Mouse (Mus musculus): ENCODE data around the gene Rab19. TPM values are rescaled to one million over a fixed set of nuclear protein-coding genes. Genes with fewer than 3 reads are reported as not detected.

Gene Rab19
- polyA plus RNA-seq (2012; ENCODE audit: insufficient read depth, insufficient read length, low replicate concordance, missing spikeins) = not detected in 2 replicates

DNA sequence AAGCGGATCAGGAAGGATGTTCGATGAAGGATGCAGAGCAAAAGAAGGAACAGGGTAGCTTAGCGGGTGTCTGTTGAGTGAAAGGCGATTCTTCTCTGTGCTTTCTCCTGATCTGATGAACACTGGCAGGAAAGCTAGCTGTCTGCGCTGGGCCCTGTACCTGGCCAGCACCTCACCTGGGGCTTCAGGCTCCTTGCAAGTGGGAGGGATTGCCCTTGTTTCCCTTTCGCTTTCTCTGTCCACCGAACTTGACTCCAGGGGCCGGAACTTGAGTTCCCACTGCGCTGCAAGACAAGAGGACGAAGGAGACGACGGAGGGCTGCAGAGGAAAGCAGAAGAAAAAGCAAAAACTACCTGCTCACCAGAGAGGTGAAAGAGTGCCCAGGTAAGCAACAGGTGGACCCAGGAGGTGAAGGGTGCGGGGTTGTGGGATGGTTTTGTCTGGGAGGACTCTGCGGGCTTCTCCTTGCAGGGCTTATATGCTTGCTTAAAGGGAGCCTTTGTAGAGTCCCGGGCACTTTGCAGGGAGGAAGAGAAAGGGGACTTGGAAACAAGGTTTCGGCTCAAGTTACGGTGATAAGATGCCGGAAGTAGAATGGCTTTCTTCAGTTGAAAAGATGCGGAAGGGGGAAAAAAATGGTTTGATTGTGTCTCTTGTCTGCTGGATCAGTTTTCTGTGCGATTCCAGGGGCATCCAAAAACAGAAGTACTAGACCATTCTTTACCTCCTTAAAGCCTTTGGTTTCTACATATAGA lies at the start of gene Rab19:
Gene Rab19, plus strand, starts transcription at position 51 of the 756 bp plus-strand sequence.
- Histone ChIP-seq H3K4me1 (ENCODE audit: control insufficient read depth, insufficient read depth, low read length) (peaks cover 3% of the 10 kb centered on the region; the same call in 1 of the 2 replicates), H3K4me3 (ENCODE audit: insufficient read depth, low read depth, low read length) (peak within 1 kb of the TSS; percentile 23), H3K27ac (ENCODE audit: insufficient read depth, low read depth, low read length) (no peak within 1 kb of the TSS)
- no peak for TF ChIP-seq POLR2A (IDR thresholded peaks at IDR 0.05; ENCODE audit: insufficient read depth, low read depth, low read length)
- TF ChIP-seq CTCF (IDR thresholded peaks at IDR 0.05; ENCODE audit: insufficient read depth, low read depth, low read length) = no peak
- WGBS = 38% methylated on average over 20 of the region's 20 CpGs

DNA sequence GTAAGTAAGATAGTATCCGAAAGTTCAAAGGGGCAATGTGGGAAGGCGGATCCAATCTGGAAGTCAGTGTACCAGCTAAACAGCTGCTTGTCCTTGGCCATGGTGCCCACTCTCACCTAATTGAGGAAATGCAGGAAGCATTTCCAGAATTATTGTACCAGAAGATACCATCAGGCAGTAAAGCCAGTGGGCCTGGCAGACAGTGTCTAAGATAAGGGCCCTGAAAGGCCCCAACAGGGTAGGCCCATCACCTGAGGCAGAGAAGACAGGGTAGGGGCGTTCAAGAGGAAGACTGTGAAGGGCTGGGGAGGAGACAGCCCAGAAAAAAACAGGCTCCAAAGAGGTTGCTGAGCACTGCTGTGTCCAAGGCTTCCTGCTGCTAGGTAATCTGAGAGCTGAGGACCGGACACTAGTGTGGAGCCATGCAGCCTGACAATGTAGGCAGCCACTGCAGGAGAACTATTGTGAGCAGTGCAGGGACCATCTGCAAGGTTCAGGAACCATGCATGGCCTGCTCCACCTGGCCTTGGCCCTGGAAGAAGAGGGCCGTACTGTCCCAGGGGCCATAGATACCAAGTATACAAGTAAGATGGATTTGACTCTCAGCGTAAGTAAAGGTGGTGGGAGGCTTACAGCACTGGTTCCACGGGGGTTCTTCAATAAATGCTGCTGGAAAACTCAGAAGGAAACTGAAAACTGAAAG lies 48.8 kb upstream of the Rab19 start:
- no peak for TF ChIP-seq POLR2A (IDR thresholded peaks at IDR 0.05; ENCODE audit: insufficient read depth, low read depth, low read length)
- no peak for TF ChIP-seq CTCF (IDR thresholded peaks at IDR 0.05; ENCODE audit: insufficient read depth, low read depth, low read length)
- H3K27ac ChIP-seq (ENCODE audit: insufficient read depth, low read depth, low read length) = no peak overlapping the region
- no peak overlapping the region for H3K4me3 ChIP-seq (ENCODE audit: insufficient read depth, low read depth, low read length)
- 89% methylated on average over 7 of the region's 7 CpGs for WGBS
- H3K4me1 ChIP-seq (ENCODE audit: control insufficient read depth, insufficient read depth, low read length) = no peaks in the 10 kb centered on the region

DNA sequence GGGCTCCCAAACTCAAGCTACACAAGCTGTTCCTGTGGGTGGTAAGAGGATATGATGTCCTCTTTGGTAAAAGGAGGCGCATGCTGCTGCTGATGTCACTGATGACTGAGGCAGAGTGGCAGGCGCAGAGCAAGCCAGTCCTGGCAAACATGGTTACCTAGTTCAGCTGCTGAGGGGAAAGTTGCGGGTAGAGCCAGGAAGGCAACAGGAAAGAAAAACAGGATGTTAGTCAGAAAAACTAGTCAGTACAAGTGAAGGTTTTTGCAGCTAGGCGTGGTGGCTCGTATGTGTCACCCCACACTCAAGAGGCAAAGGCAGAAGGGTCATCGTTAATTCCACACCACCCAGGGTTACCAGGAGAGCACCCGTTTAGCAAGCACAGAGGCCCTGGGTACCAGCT lies 46.8 kb upstream of the Rab19 start:
- 84% methylated on average over 7 of the region's 7 CpGs for WGBS
- TF ChIP-seq CTCF (IDR thresholded peaks at IDR 0.05; ENCODE audit: insufficient read depth, low read depth, low read length) (no peak), POLR2A (IDR thresholded peaks at IDR 0.05; ENCODE audit: insufficient read depth, low read depth, low read length) (no peak)
- Histone ChIP-seq H3K27ac (ENCODE audit: insufficient read depth, low read depth, low read length) (no peak overlapping the region), H3K4me3 (ENCODE audit: insufficient read depth, low read depth, low read length) (no peak overlapping the region), H3K4me1 (ENCODE audit: control insufficient read depth, insufficient read depth, low read length) (no peaks in the 10 kb centered on the region)

DNA sequence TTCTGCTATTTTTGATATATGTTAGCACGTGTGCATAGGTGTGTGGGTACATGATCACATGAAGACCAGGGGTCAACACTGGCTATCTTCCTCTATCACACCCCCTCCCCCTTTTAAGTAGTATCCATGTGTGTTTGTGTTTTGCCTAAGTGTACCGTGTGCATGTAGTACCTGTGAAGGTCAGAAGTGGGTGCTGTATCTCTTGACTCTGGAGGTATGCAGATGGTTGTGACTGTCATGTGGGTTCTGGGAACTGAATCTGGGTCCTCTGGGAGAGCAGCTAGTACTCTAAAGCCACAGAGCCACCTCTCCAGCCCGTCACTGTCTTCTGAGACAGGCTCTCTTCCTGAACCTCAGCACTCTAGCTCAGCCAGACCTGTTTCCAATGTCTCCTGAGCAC lies 46.1 kb upstream of the Rab19 start:
- WGBS = 97% methylated on average over 3 of the region's 3 CpGs
- H3K27ac ChIP-seq (ENCODE audit: insufficient read depth, low read depth, low read length) = no peak overlapping the region
- H3K4me1 ChIP-seq (ENCODE audit: control insufficient read depth, insufficient read depth, low read length) = no peaks in the 10 kb centered on the region
- no peak overlapping the region for H3K4me3 ChIP-seq (ENCODE audit: insufficient read depth, low read depth, low read length)
- TF ChIP-seq POLR2A (IDR thresholded peaks at IDR 0.05; ENCODE audit: insufficient read depth, low read depth, low read length) (no peak), CTCF (IDR thresholded peaks at IDR 0.05; ENCODE audit: insufficient read depth, low read depth, low read length) (no peak)

DNA sequence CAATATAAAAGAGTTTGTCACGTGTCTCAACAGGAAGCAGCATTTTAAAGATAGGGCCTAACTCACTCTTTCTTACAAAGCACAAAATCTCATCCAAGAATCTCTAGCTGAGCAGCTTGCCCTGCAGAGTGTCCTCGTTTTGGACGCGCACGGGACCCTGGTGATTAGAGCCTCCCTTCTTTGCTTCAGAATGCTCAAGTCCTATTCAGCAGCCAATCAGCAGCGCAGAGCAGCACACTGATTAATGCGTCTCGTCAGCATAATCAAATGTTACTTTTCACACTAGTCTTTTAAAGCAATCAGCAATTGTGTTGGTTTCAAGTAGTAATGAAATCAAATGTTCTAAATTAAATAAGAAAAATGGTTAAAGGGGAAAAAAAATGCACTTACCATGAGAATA lies 42.6 kb upstream of the Rab19 start:
- TF ChIP-seq POLR2A (IDR thresholded peaks at IDR 0.05; ENCODE audit: insufficient read depth, low read depth, low read length) (no peak), CTCF (IDR thresholded peaks at IDR 0.05; ENCODE audit: insufficient read depth, low read depth, low read length) (no peak)
- Histone ChIP-seq H3K4me3 (ENCODE audit: insufficient read depth, low read depth, low read length) (no peak overlapping the region), H3K4me1 (ENCODE audit: control insufficient read depth, insufficient read depth, low read length) (no peaks in the 10 kb centered on the region), H3K27ac (ENCODE audit: insufficient read depth, low read depth, low read length) (no peak overlapping the region)
- 62% methylated on average over 8 of the region's 8 CpGs for WGBS

DNA sequence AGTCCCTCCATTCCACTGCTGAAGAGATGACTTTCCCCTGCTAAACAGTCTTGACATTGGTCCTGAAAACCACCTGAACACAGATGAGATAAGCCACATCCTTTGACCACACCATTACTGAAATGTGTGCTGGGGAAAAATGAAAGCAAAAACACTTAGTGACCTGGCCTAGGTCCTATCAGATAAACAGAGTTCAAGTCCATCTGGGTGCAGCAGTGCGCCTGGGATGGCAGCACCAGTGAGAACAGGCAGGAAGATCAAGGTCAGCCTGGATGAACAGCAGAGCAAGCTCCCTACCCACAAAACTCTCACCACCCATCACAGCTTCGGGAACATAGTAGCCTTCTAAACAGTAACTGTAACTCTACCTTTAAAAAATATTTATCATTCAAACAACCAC lies 39.2 kb upstream of the Rab19 start:
- TF ChIP-seq POLR2A (IDR thresholded peaks at IDR 0.05; ENCODE audit: insufficient read depth, low read depth, low read length) (no peak), CTCF (IDR thresholded peaks at IDR 0.05; ENCODE audit: insufficient read depth, low read depth, low read length) (no peak)
- H3K4me3 ChIP-seq (ENCODE audit: insufficient read depth, low read depth, low read length) = no peak overlapping the region
- H3K4me1 ChIP-seq (ENCODE audit: control insufficient read depth, insufficient read depth, low read length) = 0 out of 2 replicates have a peak, but pooled peaks cover 2% of the 10 kb centered on the region
- WGBS = 90% methylated on average over 2 of the region's 2 CpGs
- no peak overlapping the region for H3K27ac ChIP-seq (ENCODE audit: insufficient read depth, low read depth, low read length)

DNA sequence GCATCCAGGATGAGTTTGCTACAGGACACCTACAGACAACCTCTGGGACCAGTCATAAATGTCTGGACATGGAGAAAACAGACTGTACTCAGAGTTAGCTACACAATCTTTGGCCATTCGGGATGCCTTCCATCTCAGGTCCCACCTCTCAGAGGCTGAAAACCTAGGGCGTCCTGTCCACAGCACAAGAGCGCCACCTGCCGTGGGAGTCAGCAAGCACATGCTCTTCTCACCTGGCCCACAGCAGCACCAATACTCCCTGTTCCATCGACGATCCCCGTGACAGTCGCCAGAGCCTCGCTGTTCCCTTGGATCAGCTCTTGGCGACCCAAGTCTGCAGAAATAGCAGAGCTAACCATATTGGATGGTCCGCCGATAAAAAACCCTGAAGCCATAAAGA lies 37.0 kb upstream of the Rab19 start:
- 17% methylated on average over 12 of the region's 12 CpGs for WGBS

DNA sequence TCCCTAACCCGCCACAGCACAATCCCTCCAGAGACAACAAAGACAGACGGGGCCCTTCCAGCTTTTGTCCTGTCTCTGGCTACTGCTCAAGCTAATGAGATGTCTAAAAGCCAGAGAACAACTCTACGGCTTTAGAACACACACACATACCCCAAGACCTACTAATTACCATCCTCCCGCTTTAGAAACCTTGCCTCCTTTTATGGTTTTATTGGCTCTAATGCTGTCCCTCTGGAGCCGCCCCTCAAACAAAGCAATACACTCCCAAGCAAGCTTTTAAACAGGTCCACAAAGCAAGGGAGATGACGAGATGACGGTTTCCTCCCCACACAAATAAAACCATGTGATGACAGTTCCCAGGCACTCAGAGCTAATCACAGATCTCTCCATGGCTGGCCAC lies 35.5 kb upstream of the Rab19 start:
- TF ChIP-seq CTCF (IDR thresholded peaks at IDR 0.05; ENCODE audit: insufficient read depth, low read depth, low read length) (no peak), POLR2A (IDR thresholded peaks at IDR 0.05; ENCODE audit: insufficient read depth, low read depth, low read length) (no peak)
- Histone ChIP-seq H3K27ac (ENCODE audit: insufficient read depth, low read depth, low read length) (no peak overlapping the region), H3K4me3 (ENCODE audit: insufficient read depth, low read depth, low read length) (no peak overlapping the region), H3K4me1 (ENCODE audit: control insufficient read depth, insufficient read depth, low read length) (0 out of 2 replicates have a peak, but pooled peaks cover 10% of the 10 kb centered on the region)
- WGBS = 65% methylated on average over 7 of the region's 7 CpGs

More for the DNA sequence above, 37.0 kb upstream of the Rab19 start:
- Histone ChIP-seq H3K27ac (ENCODE audit: insufficient read depth, low read depth, low read length) (no peak overlapping the region), H3K4me3 (ENCODE audit: insufficient read depth, low read depth, low read length) (no peak overlapping the region), H3K4me1 (ENCODE audit: control insufficient read depth, insufficient read depth, low read length) (0 out of 2 replicates have a peak, but pooled peaks cover 10% of the 10 kb centered on the region)
- TF ChIP-seq POLR2A (IDR thresholded peaks at IDR 0.05; ENCODE audit: insufficient read depth, low read depth, low read length) (no peak), CTCF (IDR thresholded peaks at IDR 0.05; ENCODE audit: insufficient read depth, low read depth, low read length) (peak; percentile 90)

DNA sequence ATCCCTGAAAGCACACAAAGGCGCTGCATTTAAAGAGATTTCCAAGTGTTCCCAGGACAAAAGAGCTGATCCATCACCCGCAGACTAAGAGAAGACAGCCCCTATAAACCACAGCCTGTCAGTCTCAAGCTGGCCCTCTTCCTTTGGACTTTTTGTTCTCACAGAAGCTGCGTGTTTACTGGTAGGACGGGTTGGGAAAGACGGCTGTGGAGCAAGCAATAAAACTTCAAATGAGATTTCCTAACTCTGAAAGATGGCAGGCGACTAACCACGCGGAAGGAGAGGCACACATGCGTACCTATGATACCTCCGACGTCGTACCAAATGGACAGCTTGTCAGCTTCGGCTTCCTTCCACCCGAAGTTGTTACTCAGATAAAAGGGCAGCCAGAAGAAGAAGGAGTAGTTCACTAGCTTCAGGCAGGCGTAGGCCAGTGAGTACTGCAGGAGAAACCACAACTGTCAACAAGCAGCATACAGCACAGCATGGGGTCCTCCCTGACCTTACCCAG lies 33.9 kb upstream of the Rab19 start:
- 53% methylated on average over 15 of the region's 15 CpGs for WGBS
- no peak for TF ChIP-seq CTCF (IDR thresholded peaks at IDR 0.05; ENCODE audit: insufficient read depth, low read depth, low read length)
- no peak for TF ChIP-seq POLR2A (IDR thresholded peaks at IDR 0.05; ENCODE audit: insufficient read depth, low read depth, low read length)
- H3K27ac ChIP-seq (ENCODE audit: insufficient read depth, low read depth, low read length) = 0 out of 2 replicates have a peak overlapping the region, but pooled peaks have one; percentile 7
- H3K4me3 ChIP-seq (ENCODE audit: insufficient read depth, low read depth, low read length) = no peak overlapping the region
- H3K4me1 ChIP-seq (ENCODE audit: control insufficient read depth, insufficient read depth, low read length) = 0 out of 2 replicates have a peak, but pooled peaks cover 12% of the 10 kb centered on the region
